Comparison of ENCODE assay signal across 16 mouse cellular contexts in genomic region chr11:92899296-92899695, GRCm38 (mm10).
DNase-seq lines count a peak whose midpoint lies in the region; ATAC-seq and TF ChIP-seq lines count a peak whose summit lies in the region.
"Had no signal": no experiment of that assay in that cellular context is flagged by ENCODE, and none has a peak within 500 bp of the region (broad histone marks: within the 10 kb centered on the region; RNA-seq: fewer than 3 reads in every experiment).

No protein-coding gene starts in this region.

- TF ChIP-seq CTCF in kidney, postnatal 0 days (IDR thresholded peaks at IDR 0.05; ENCODE audit: low read depth), result no peak
- TF ChIP-seq CTCF in brain, embryonic 14.5 days (IDR thresholded peaks at IDR 0.05; ENCODE audit: borderline replicate concordance, extremely low read depth, insufficient read depth, insufficient read length), result no peak
- TF ChIP-seq CTCF in hindbrain, postnatal 0 days (IDR thresholded peaks at IDR 0.05; ENCODE audit: low read depth), result no peak
- no peak for TF ChIP-seq CTCF in intestine, postnatal 0 days (IDR thresholded peaks at IDR 0.05; ENCODE audit: low read depth)

- H3K4me3 ChIP-seq in kidney, postnatal 0 days (replicated peaks; ENCODE audit: low read depth, low read length), result no peak overlapping the region
- no peak overlapping the region for H3K4me3 ChIP-seq in kidney, embryonic 14.5 days (ENCODE audit: low read length)
- no peak overlapping the region for H3K4me3 ChIP-seq in hindbrain, postnatal 0 days (ENCODE audit: low read length)
- H3K4me3 ChIP-seq in intestine, postnatal 0 days (ENCODE audit: low read depth, low read length), result no peak overlapping the region
- H3K4me3 ChIP-seq: forebrain, embryonic 15.5 days; limb, embryonic 10.5 days; midbrain, embryonic 13.5 days had no signal

- no peaks in the 10 kb centered on the region for H3K36me3 ChIP-seq in kidney, postnatal 0 days (ENCODE audit: insufficient read depth, low read length)
- H3K36me3 ChIP-seq in kidney, embryonic 14.5 days (ENCODE audit: control insufficient read depth, insufficient read depth, low read length), result no peaks in the 10 kb centered on the region
- no peaks in the 10 kb centered on the region for H3K36me3 ChIP-seq in hindbrain, postnatal 0 days (ENCODE audit: insufficient read depth, low read length)
- H3K36me3 ChIP-seq in intestine, postnatal 0 days (ENCODE audit: control insufficient read depth, insufficient read depth), result no peaks in the 10 kb centered on the region
- H3K36me3 ChIP-seq: forebrain, embryonic 15.5 days; limb, embryonic 10.5 days; midbrain, embryonic 13.5 days had no signal

- H3K27ac ChIP-seq in kidney, postnatal 0 days, result no peak overlapping the region
- no peak overlapping the region for H3K27ac ChIP-seq in kidney, embryonic 14.5 days (ENCODE audit: low read depth, low read length)
- H3K27ac ChIP-seq in hindbrain, postnatal 0 days, result no peak overlapping the region
- H3K27ac ChIP-seq in intestine, postnatal 0 days (ENCODE audit: low read depth, low read length), result no peak overlapping the region
- H3K27ac ChIP-seq: forebrain, embryonic 15.5 days; limb, embryonic 10.5 days; midbrain, embryonic 13.5 days had no signal

- H3K9me3 ChIP-seq in kidney, postnatal 0 days (replicated peaks; ENCODE audit: low read length), result no peaks in the 10 kb centered on the region
- no peaks in the 10 kb centered on the region for H3K9me3 ChIP-seq in kidney, embryonic 14.5 days (ENCODE audit: control insufficient read depth, low read length)
- no peaks in the 10 kb centered on the region for H3K9me3 ChIP-seq in hindbrain, postnatal 0 days (ENCODE audit: low read length)
- no peaks in the 10 kb centered on the region for H3K9me3 ChIP-seq in intestine, postnatal 0 days (ENCODE audit: control insufficient read depth)
- H3K9me3 ChIP-seq: forebrain, embryonic 15.5 days; limb, embryonic 10.5 days; midbrain, embryonic 13.5 days had no signal

- H3K9ac ChIP-seq in kidney, postnatal 0 days (ENCODE audit: low read depth, low read length), result no peak overlapping the region
- no peak overlapping the region for H3K9ac ChIP-seq in kidney, embryonic 14.5 days (ENCODE audit: low read depth, low read length)
- no peak overlapping the region for H3K9ac ChIP-seq in hindbrain, postnatal 0 days (replicated peaks; ENCODE audit: low read length)
- no peak overlapping the region for H3K9ac ChIP-seq in intestine, postnatal 0 days (ENCODE audit: low read depth, low read length)
- H3K9ac ChIP-seq: forebrain, embryonic 15.5 days; midbrain, embryonic 13.5 days had no signal

- WGBS in kidney, postnatal 0 days, result 15% methylated on average over 7 of the region's 7 CpGs
- 20% methylated on average over 7 of the region's 7 CpGs for WGBS in kidney, embryonic 14.5 days
- 35% methylated on average over 7 of the region's 7 CpGs for WGBS in hindbrain, postnatal 0 days
- 47% methylated on average over 7 of the region's 7 CpGs for WGBS in intestine, postnatal 0 days

- H3K4me2 ChIP-seq in kidney, postnatal 0 days (ENCODE audit: low read length), result no peak overlapping the region
- no peak overlapping the region for H3K4me2 ChIP-seq in kidney, embryonic 14.5 days (replicated peaks; ENCODE audit: low read depth, low read length)
- H3K4me2 ChIP-seq in hindbrain, postnatal 0 days (ENCODE audit: low read depth, low read length), result peak overlapping the region; percentile 17; the same call in 1 of the 2 replicates
- no peak overlapping the region for H3K4me2 ChIP-seq in intestine, postnatal 0 days (replicated peaks; ENCODE audit: low read depth)
- H3K4me2 ChIP-seq: forebrain, embryonic 15.5 days; heart, embryonic 11.5 days; midbrain, embryonic 13.5 days had no signal

- DNase-seq in kidney, postnatal 0 days (ENCODE audit: low spot score), result peak; percentile 5
- DNase-seq in Muller cell, postnatal 12 days (ENCODE audit: inconsistent ontology term), result peak; percentile 72
- peak; percentile 23 for DNase-seq in brain, embryonic 14.5 days (ENCODE audit: low read depth)
- DNase-seq in hindbrain, postnatal 0 days (ENCODE audit: low spot score), result peak; percentile 35
- DNase-seq in layer of hippocampus, adult 9-11 months, result no peak
- DNase-seq: adrenal gland, adult 8-10 months; cerebellum, adult 9-11 months; liver had no signal

- TF ChIP-seq POLR2A in brain, embryonic 14.5 days (IDR thresholded peaks at IDR 0.05; ENCODE audit: borderline replicate concordance, extremely low read depth, insufficient read depth, insufficient read length, poor library complexity, severe bottlenecking), result no peak

- no peaks in the 10 kb centered on the region for H3K4me1 ChIP-seq in kidney, postnatal 0 days (replicated peaks; ENCODE audit: insufficient read depth, low read length)
- H3K4me1 ChIP-seq in kidney, embryonic 14.5 days (ENCODE audit: control insufficient read depth, insufficient read depth, low read length), result no peaks in the 10 kb centered on the region
- no peaks in the 10 kb centered on the region for H3K4me1 ChIP-seq in hindbrain, postnatal 0 days (ENCODE audit: insufficient read depth, low read length)
- H3K4me1 ChIP-seq in intestine, postnatal 0 days (replicated peaks; ENCODE audit: control insufficient read depth, insufficient read depth, low read length), result no peaks in the 10 kb centered on the region
- H3K4me1 ChIP-seq: midbrain, embryonic 13.5 days had no signal

- H3K27me3 ChIP-seq in kidney, postnatal 0 days (ENCODE audit: insufficient read depth, low read length), result no peaks in the 10 kb centered on the region
- no peaks in the 10 kb centered on the region for H3K27me3 ChIP-seq in kidney, embryonic 14.5 days (ENCODE audit: control insufficient read depth, insufficient read depth, low read length)
- H3K27me3 ChIP-seq in hindbrain, postnatal 0 days (ENCODE audit: insufficient read depth, low read length), result no peaks in the 10 kb centered on the region
- H3K27me3 ChIP-seq in intestine, postnatal 0 days (replicated peaks; ENCODE audit: control insufficient read depth, insufficient read depth, low read length), result no peaks in the 10 kb centered on the region
- H3K27me3 ChIP-seq: forebrain, embryonic 15.5 days; midbrain, embryonic 13.5 days had no signal

- no peak for ATAC-seq in kidney, postnatal 0 days (replicated peaks; ENCODE audit: low FRiP score, low read depth)
- no peak for ATAC-seq in kidney, embryonic 14.5 days (ENCODE audit: low FRiP score, low TSS enrichment)
- ATAC-seq in hindbrain, postnatal 0 days, result no peak
- no peak for ATAC-seq in intestine, postnatal 0 days
- ATAC-seq: activated CD4-positive, CD25-positive, alpha-beta regulatory T cell, adult 4 months; forebrain, embryonic 15.5 days; intestine, embryonic 16.5 days; midbrain, embryonic 13.5 days had no signal
